Mouse (Mus musculus): Measurements from ENCODE around the gene Ptgds. TPM values are rescaled to one million over a fixed set of nuclear protein-coding genes. Genes with fewer than 3 reads are reported as not detected.

Gene Ptgds
- polyA plus RNA-seq, 2 experiments from 2014 or later = not detected

- ATAC-seq = no peak
These were observed 9.9 kb upstream of the Ptgds start for GRCm38 (mm10) chr2:25479551-25480311.

- no peak for ATAC-seq
These were observed 8.3 kb upstream of the Ptgds start for GRCm38 (mm10) chr2:25477967-25478675.

- no peak for ATAC-seq
These were observed 7.7 kb upstream of the Ptgds start for GRCm38 (mm10) chr2:25477541-25477940.

- ATAC-seq = no peak
These were observed 2.7 kb upstream of the Ptgds start for GRCm38 (mm10) chr2:25472550-25472949.

GRCm38 (mm10) chr2:25468962-25469915 is 607 bp downstream of the Ptgds start:
- no peak for ATAC-seq

GRCm38 (mm10) chr2:25467606-25468303 is 2.1 kb downstream of the Ptgds start:
- no peak for ATAC-seq

GRCm38 (mm10) chr2:25465816-25466635 is 3.8 kb downstream of the Ptgds start:
- ATAC-seq = peak; percentile 85

GRCm38 (mm10) chr2:25465256-25465655 is 4.6 kb downstream of the Ptgds start:
- no peak for ATAC-seq

- ATAC-seq = no peak
These were observed 6.2 kb downstream of the Ptgds start for GRCm38 (mm10) chr2:25463630-25464029.

- no peak for ATAC-seq
These were observed 8.4 kb downstream of the Ptgds start for GRCm38 (mm10) chr2:25461407-25461806.

GRCm38 (mm10) chr2:25460551-25461309 is 9.1 kb downstream of the Ptgds start, which contains the start of gene Paxx:
Gene Paxx (minus strand): TSS chr2:25461094.
- peak; percentile 88 for ATAC-seq

- ATAC-seq = no peak
These were observed 9.7 kb downstream of the Ptgds start for GRCm38 (mm10) chr2:25460135-25460534.

GRCm38 (mm10) chr2:25458911-25459310 is 10.9 kb downstream of the Ptgds start:
- ATAC-seq = no peak

- no peak for ATAC-seq
These were observed 12.6 kb downstream of the Ptgds start for GRCm38 (mm10) chr2:25457022-25457896.

GRCm38 (mm10) chr2:25456205-25456953 is 13.5 kb downstream of the Ptgds start, which contains the start of gene Clic3:
Gene Clic3 (plus strand): TSS chr2:25456838.
- no peak for ATAC-seq

- no peak for ATAC-seq
These were observed 16.9 kb downstream of the Ptgds start for GRCm38 (mm10) chr2:25452951-25453350.

- ATAC-seq = no peak
These were observed 18.8 kb downstream of the Ptgds start for GRCm38 (mm10) chr2:25450853-25451647.

GRCm38 (mm10) chr2:25442682-25443081 is 27.2 kb downstream of the Ptgds start:
- no peak for ATAC-seq
